Mouse (Mus musculus): Measurements from ENCODE around the gene Pum1. TPM values are rescaled to one million over a fixed set of nuclear protein-coding genes. Genes with fewer than 3 reads are reported as not detected.

Gene Pum1
- total RNA-seq, 2 experiments from 2014 or later, result 109 to 115 TPM

DNA sequence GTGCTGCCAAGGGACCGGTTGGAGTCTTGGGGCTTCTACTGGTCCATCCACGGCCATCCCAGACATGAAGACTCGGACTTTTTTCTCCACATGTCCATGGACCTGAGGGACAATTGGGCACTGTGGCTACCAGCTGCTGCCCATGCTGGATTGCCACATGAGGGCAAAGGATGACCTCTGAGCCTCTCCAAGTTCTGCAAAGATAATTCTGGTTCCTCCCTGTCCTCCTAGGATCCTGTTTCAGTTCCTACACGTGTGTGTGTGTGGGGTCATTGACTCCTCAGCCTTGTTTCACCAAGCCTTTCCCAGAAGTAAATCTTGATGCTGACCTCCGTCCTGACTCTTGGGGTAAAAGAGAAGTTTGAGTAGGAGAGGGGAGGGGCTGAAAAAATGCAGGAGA is 124.4 kb downstream of the Pum1 start:
- DNase-seq (ENCODE audit: low spot score in 2 of 2), result no peak

DNA sequence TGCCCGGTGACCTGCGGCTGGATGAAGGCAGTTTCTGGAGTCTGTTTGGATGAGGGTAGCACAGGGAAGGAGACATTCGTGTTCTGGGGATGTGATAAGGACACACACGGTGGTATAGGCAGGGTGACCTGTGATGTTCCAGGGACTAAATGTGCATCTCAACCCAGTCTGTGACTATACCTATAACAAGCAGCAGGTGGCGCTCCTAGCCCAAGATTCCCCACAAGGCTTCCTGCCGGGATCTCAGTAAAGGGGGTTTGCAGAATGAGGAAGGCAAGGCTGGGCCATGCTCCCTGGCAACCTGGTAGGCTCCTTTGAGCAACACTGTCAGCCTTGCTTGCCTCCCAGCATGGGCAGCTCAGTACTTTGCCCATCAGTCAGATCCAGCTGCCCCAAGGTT is 127.1 kb downstream of the Pum1 start:
- peak; percentile 90 for DNase-seq (ENCODE audit: low spot score in 2 of 2)

DNA sequence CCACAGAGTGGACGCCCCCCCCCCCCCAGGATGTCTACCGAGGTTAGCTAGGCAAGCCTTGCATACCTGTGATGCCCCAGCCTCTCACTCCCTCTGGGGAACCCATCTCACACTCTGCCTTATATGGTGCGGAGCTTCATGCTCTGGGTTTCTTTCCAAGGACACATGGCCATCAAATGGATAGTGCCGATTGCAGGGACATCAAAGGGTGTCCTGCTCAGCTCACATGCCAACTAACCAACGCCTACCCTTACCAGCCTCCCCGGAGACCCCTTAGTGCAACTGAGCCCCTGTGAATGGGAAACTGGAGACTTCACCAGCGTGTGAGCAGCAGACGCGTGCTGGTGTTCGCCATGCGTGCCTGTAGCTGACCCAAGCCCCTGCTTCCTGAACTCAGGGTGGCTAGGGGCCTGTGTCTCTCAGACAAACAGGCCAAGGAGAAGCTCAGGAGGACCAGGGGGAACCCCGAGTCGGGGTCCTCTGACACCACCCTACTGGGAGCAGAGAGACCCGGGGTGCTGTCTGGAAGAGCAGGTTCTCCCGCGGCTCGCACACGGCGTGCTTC is 128.8 kb downstream of the Pum1 start:
- DNase-seq (ENCODE audit: low spot score in 2 of 2), result no peak

DNA sequence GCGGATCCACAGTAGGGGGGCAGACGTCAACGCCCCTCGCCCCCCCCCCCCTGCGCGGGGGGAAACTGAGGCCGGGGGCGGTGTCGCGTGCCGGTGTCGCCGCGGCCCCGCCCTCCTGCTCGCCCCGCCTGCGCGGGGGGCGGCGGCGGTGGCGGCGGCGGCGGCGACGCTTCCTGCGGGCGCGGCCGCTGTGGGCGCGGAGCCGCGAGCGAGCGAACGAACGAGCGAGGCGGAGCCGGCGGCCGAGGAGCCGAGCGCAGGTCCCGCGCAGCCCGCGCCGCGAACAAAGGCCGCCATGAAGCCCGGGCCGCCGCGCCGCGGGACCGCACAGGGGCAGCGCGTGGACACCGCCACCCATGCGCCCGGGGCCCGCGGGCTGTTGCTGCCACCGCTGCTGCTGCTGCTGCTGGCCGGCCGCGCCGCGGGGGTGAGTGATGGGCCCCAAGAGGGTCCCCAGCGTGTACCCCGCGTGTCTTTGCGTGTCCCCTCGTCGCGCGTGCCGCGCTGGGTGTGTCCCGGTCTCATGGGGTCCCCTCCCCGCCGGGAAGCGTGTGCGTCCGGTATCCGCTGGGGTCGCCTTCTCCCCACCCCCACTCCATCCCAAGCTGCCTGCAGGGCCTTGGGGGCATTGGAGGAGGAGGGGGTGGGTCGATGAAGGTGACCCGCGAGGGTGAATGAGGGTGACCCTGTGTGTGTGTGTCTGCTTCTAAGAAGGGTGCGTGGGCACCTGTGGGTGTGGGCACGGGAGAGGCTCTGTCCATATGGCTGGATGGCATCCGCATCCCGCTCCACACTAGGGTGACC is 129.5 kb downstream of the Pum1 start, which contains the start of gene Sdc3:
Sdc3 (plus strand) TSS at position 162 of the 804 bp plus-strand sequence.
- DNase-seq (ENCODE audit: low spot score in 2 of 2), result no peak

DNA sequence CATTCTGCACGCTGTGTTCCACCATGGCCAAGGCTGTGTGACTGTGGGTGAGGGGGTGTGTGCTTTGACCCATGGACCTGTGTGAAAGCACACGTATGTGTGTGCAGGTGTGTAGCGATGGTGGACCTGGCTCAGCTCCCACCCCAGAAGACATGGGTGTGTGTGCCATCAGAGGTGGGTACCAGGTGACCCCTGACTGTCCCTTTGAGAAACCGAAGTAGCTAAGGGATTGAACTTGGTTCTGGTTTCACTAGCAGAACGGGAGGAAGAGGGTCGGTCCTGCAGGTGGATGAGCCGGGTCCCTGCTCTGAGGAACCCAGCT is 130.0 kb downstream of the Pum1 start:
- no peak for DNase-seq (ENCODE audit: low spot score in 2 of 2)

DNA sequence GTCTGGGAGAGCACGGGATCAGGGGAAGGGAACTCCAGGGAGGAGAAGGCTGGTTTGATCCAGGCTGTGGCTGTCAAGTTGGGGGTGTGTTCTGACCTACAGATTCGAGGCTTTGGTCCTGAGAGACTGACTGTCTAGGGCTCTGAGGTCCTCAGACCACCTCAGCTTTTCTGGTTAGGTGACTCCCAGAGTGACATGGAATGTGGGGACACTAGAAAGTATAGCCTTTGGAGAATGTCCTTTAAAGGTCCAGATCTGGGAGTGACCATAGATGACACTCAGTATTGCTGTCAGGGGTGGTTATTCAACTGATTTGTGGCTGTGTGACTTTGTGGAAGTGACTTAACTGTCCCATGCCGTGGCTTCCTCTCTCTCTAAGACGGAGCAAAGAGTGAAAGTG is 131.7 kb downstream of the Pum1 start:
- DNase-seq (ENCODE audit: low spot score in 2 of 2), result no peak

DNA sequence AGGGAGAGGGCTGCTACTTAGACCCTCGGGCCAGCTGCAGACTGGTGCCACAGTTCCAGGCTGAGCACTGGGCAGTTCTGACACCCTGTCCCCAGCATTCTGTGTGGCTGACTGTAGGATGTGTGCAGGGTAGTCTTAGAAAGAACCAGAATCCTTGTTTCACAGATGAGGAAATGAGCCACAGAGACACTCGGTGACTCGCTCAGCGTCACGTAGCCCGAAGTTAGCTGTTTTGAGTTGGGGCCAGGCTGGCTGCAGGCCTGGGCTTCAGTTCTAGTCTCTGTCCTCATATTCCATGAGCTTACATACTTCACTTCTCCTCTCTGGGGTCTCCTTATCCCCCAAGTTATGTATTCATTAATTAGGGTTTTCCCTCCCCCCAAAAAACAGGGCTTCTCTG is 132.8 kb downstream of the Pum1 start:
- no peak for DNase-seq (ENCODE audit: low spot score in 2 of 2)

DNA sequence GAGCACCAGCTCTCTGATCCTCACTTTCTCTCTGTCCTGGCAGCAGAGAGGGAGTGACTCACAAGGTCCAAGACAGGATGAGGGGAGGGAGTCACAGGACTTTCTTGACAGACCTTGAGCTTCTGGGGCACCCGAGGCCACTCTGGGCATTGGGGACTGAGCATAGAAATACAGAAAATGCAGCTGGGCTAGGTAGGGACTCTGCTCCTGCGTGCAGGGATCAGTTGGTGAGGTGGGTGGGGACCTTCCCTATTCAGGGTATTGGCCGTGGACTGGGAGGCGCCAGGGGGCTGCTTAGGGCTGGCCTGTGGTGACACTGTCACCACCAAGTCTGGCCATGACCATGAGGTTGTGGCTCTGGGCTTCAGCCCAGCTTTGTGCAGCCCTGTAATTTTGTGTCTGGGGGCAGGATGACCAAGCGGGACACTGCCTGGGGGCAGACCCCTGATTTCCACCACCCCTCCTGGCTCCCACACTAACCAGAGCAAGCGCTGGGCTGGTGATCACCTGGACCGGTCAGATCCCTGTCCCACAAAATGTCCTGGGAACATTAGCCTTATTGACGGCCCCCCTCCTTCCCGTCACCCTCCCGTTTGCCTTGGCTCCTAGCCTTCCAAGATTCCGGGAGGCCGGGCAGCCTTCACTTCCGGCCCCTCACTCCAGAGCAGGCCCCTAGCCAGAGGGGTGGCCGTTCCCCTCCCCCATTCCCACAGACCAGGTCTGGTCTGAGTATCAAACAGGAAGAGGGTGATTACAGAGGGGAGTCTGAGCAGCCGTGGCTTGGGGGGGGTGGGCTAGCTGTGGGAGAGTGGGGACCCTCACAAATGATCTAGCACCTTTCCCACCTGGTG is 134.3 kb downstream of the Pum1 start:
- DNase-seq (ENCODE audit: low spot score in 2 of 2), result no peak

DNA sequence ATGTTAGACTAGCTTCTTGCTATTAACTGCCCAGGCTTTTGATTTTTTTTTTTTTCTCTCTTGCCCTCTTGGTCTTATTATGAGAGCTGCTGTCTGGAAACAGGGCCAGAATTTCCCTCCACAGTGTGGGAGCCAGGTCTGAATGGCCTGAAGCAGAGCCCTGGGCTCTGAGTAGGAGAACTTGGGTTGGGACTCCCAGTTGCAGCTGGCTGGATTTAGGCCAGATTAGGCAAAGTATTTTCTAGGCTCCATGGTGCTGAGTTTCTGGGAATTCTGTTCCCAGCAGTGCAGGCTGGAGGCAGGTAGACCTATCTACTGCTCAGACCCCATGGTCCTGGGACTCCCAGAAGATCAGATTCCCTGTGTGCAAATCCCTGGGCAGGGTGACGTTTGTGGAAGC is 135.3 kb downstream of the Pum1 start:
- no peak for DNase-seq (ENCODE audit: low spot score in 2 of 2)

DNA sequence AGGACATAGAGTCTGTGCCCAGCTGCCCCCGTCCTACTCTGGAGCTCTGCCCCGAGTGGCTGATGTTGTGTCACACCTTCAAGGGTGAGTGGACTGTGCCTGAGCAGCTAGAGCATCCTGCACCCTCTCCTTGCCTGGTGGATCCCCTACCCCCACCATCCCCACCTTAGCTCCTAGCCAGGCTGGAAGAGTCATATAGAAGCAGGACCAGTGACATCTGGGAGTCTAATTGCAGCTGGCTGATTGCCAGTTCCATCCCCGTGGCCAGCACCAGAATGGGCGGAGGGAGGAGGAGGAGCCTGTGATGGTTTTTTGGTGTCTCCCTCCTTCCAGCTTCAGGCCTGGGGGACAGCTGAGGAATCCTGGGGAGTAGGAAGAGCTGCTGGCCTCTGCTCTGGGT is 136.0 kb downstream of the Pum1 start:
- no peak for DNase-seq (ENCODE audit: low spot score in 2 of 2)

DNA sequence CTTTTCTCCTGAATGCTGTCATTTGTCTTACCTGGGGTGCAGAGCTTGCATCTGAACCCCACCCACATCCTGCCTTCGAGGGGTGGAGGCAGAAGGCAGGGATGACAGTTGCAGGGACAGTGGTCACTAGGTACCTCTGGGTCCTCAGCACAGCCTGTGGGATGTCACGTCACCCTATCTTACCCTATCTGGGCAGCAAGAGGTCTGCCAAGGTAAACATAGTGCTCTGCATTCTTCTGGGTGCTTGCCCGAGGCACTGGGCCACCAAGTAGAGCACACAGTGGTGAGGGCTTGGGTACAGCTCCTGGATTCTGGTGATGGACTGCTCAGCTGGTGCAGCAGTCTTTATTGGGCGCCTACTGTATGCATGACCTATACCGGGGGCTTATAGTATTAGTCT is 136.5 kb downstream of the Pum1 start:
- DNase-seq (ENCODE audit: low spot score in 2 of 2), result no peak

DNA sequence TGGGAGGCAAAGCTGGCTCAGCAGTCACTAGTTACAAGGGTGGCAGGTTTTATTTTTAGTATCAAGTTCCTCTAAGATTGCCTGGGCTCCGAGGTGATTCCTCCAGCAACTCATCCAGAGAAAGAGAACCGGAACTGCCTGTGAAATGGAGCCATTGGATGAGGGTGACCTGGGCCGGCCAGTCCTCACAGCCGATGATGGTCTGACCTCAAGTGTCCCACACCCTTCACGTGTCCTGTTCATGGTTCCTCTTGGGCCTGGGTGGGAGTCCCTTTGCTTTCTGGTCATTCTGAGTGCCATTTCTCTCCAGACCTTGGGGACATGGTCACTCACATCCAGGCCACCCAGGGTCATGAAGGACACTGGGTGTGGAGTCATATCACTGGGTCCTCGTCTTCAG is 137.0 kb downstream of the Pum1 start:
- no peak for DNase-seq (ENCODE audit: low spot score in 2 of 2)

DNA sequence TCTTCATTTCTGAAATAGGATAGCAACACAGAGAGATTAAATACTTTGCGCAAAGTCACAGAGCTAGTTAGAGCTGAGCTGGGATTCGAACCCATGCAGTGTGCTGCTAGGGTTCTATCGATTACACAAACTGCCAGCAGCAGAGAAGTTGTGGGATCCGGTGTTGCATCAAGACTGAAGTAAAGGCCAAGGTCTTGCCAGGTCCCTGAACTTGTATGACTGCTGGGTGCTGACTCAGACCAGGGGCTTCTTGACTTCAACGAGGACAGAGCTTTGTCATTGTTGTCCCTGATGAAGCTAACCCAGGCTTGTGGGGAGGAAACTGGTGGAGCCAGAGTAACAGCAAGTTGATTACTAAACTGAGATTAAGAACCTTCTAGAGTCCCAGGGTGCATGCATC is 138.1 kb downstream of the Pum1 start:
- no peak for DNase-seq (ENCODE audit: low spot score in 2 of 2)

DNA sequence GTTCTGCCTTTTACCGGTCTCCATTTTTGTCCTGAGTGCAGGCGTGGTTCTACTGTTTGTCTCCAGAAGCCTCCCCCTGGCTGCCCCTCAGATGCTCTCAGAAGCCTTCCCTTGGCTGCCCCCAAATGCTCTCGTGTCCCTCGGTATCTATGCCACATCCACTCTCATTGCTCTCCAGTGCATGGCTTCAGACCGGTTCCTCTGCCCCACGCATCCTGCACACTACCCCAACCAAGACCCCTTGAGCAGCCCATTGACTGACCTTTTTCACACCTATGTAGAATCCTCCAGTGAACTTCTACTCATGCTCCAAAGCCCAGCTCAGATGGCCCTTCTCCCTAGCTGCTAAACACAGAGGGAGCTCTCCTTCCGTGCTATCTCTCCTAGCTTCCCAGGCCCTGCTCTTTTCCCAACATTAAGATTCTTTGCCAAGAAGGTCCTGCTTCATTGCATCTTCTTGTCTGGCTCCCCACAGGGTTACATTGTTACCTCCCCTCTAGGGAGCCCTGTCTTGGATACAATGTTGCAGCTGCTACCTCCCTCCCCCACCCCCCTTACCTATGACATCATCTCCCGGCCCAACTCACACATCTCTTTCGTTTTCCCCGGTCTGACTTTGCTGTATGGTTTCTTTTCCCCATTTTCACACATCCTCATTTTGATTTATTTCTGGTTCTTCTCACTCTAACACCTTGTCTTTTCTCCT is 138.7 kb downstream of the Pum1 start:
- DNase-seq (ENCODE audit: low spot score in 2 of 2), result no peak

DNA sequence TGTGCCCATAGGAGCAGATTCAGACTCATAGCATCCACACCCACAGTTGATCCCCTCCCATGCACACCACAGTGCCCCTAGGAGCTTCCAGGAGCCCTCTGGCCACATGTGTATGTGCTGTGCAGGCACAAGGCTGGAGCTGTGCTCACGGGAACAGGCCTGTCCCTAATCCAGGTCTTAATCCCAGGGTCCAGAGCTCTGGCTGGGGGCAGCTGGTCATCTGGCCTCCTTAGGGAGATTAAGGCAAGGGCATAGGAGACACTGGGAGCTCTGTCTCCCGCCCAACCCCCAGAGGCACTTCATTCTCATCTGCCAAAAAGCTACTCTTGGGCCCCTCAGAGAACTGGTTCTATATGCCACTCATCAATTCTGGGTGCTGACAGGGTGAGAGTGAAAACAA is 140.5 kb downstream of the Pum1 start:
- DNase-seq (ENCODE audit: low spot score in 2 of 2), result no peak

DNA sequence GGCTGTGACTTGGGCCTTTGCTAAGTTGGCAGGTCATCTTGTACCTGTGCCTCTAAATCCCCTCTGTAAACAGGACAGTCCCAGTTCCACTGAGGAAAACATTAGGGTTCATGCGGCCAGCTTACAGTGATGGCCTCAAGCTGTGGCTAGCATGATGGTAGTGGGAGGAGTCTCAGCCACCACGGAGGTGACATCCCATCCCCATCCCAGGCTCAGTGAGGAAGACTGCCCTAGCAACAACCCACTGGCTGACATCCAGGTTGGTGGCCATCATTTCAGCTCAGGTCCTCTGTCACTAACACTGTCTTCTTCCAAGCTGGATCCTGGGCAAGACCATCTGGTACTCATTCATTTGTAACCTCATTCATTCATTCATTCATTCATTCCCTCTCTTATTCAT is 141.2 kb downstream of the Pum1 start:
- no peak for DNase-seq (ENCODE audit: low spot score in 2 of 2)

DNA sequence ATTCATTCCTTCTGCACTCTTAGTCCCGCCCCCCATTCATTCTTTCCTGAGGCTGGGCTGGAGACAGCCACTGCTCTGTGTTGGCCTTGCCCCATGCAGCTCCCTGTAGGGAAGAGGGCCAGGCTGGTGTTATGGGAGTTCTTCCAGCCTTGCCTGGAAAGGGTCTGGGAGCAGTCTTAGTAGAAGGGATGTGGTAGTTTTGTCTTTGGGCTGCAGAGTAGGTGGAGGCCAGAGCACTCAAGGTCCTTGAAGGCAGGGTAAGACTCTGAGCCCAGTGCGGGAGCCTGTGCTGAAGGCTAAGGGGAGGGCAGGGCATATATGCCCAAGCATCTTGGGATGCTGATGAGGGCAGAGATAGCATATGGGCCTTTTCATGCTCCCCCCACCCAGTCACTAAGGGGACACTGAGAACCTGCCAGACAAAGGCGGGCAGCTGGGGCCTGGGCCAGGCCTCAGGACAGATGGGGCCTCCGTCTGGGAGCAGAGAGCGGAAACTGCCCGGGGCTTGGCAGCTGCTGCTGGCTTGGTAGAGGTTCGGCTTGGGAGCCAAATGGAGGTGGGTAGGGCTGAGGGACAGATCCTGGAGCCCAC is 141.7 kb downstream of the Pum1 start:
- DNase-seq (ENCODE audit: low spot score in 2 of 2), result peak; percentile 81 to 87

DNA sequence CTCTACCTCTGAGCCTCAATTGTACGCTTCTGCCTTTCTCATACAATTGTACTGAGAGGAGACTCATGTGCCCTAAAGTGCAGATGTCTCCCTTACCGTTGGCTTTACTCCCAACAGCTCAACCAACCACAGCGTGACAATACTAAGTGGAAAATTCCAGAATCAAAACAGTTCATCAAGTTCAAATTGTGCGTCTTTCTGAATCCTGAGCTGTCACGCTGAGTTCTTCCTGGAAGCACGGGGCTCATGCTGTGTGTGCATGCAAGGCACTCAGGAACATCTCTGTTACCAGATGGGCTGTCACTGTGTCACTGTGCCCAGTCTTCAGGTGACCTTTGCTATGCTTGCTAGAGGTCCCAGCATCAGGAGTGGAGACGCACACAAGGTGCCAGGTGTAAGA is 142.6 kb downstream of the Pum1 start:
- no peak for DNase-seq (ENCODE audit: low spot score in 2 of 2)

DNA sequence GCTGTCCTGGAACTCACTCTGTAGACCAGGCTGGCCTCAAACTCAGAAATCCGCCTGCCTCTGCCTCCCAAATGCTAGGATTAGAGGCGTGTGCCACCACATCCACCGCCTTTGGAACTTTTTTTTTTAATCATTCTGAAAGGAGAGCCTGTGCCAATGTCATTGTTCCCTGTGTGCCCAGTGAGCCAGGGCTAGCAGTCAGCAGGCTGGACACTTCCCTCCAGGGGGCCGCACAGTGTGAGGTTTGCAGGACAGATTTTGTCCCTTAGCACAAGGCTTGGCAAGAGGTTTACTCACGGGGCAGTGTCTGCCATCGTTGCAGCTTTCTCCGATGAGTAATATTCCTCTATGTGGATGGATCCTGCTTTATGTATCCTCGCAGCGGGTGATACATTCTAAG is 143.6 kb downstream of the Pum1 start:
- DNase-seq (ENCODE audit: low spot score in 2 of 2), result no peak

DNA sequence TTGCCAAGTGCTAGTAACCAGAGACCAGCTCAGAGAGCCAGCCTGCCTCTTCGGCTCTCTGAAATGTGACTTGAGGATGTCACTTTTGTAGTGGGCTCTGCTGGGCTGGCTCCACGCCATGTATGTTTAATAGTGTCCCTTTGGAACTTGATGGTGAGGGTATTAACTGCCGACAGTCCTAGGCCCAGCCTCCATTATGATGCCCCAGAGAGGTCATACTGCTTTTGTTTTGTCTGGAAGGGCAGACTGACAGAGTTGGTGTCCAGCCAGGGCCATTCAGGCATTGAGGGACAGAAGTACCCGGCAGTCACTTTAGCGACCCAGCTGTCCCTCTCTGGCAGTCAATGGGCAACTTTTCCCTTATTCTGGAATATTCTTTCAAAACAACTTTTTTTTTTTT is 146.7 kb downstream of the Pum1 start:
- DNase-seq (ENCODE audit: low spot score in 2 of 2), result no peak

DNA sequence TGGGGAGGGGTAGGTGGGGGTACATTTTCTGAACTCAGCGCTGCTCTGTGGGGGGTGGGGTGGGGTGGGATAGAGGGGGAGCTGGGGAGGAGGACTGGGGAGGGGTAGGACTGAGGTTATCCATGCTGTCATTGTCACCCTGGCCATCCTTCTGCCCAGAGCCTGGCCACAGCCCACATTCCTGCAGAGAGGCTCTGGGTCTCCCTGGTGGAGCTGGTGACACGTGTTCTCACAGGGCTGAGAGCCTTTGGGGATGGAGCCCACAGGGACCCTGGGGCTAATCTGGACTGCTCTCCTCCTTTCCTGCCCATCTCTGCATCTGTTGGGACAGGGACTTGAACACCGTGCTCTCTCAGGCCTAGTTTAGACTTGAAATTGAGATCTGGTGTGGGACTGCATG is 147.7 kb downstream of the Pum1 start:
- no peak for DNase-seq (ENCODE audit: low spot score in 2 of 2)
